Mouse (Mus musculus) hindbrain, embryonic 12.5 days (tissue): ENCODE results near the gene Abhd14b. TPM values are rescaled to one million over a fixed set of nuclear protein-coding genes. Genes with fewer than 3 reads are reported as not detected.

Experiments used
- ATAC-seq: fragments of 200-750 bp; cut with Nextera tagmentation; 2 replicates; pipeline ENCODE4 v1.8.0; 2017; ENCODE audit warnings: moderate TSS enrichment; ENCODE audit not compliant: low FRiP score
- H3K27ac ChIP-seq: fragments of 300-500 bp; sonication (generic); 2 replicates; pipeline ENCODE4 v1.5.1; 2016; ENCODE audit warnings: mild to moderate bottlenecking
- H3K27me3 ChIP-seq: fragments of 300-500 bp; sonication (generic); 2 replicates; pipeline ENCODE4 v1.6.1; 2016; ENCODE audit warnings: mild to moderate bottlenecking
- H3K36me3 ChIP-seq: fragments of 300-500 bp; sonication (generic); 2 replicates; pipeline ENCODE4 v1.6.1; 2016; ENCODE audit warnings: mild to moderate bottlenecking
- H3K4me1 ChIP-seq: fragments of 300-500 bp; sonication (generic); 2 replicates; pipeline ENCODE4 v1.6.1; 2016
- H3K4me2 ChIP-seq: fragments of 300-500 bp; sonication (generic); replicated peaks from 2 replicates; pipeline ENCODE4 v1.6.1; 2016; ENCODE audit warnings: mild to moderate bottlenecking
- H3K4me3 ChIP-seq: fragments of 300-500 bp; sonication (generic); 2 replicates; pipeline ENCODE4 v1.5.1; 2016; ENCODE audit warnings: mild to moderate bottlenecking
- H3K9ac ChIP-seq: fragments of 300-500 bp; sonication (generic); 2 replicates; pipeline ENCODE4 v1.6.1; 2016; ENCODE audit warnings: mild to moderate bottlenecking, moderate library complexity
- H3K9me3 ChIP-seq: fragments of 300-500 bp; sonication (generic); replicated peaks from 2 replicates; pipeline ENCODE4 v1.6.1; 2016; ENCODE audit warnings: mild to moderate bottlenecking
- WGBS: fragments of 180-500 bp; shearing (Covaris S2); methylation state at CpG from one replicate; pipeline ENCODE4 v1.1.7; 2016; 5-methylcytosine and 5-hydroxymethylcytosine counted together
- polyA plus RNA-seq: library from polyadenylated mRNA; unstranded; fragments of >200 nt; fragmentation: Nextera tagmentation; extraction: Ambion mirVana; gene quantifications from 2 replicates; pipeline ENCODE4 v1.2.1, GENCODE M21; 2016

Abhd14b gene
- 7.6 and 8.5 TPM in 2 replicates for polyA plus RNA-seq

DNA sequence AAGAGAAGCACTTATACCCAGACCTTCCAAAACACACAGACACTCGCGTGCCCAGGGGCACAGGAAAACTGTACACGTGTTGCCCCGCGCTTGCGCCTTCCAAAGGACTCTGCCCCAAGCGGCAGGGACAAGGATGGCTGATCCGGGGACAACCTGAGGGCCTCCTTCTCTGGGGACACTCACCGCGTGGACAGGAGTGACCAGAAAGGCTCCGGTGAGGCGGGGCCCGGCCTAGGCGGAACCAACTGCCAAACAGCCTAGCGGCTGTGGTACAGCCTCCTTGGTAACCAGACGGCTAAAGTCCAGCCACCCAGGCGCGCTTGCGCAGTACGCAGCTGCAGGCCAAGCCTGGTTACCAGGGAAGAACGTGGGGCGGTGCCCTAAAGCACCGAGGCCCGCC is at the start of gene Abhd14b, which contains the start of gene Abhd14a:
Abhd14b (plus strand) TSS at position 112 of the 400 bp plus-strand sequence.
Abhd14a (minus strand) TSS at position 331 of the 400 bp plus-strand sequence.
- Histone ChIP-seq H3K27ac (peak within 1 kb of the TSS; percentile 72), H3K4me2 (peak within 1 kb of the TSS; percentile 74), H3K36me3 (no peaks in the 10 kb centered on the region), H3K9me3 (no peaks in the 10 kb centered on the region), H3K27me3 (no peaks in the 10 kb centered on the region), H3K4me1 (peaks cover 50% of the 10 kb centered on the region), H3K4me3 (peak within 1 kb of the TSS; percentile 48), H3K9ac (peak within 1 kb of the TSS; percentile 65)
- peak; percentile 82 for ATAC-seq
- WGBS: under 1% methylated on average over 24 of the region's 24 CpGs

- H3K4me2 ChIP-seq: no peak overlapping the region
- no peak overlapping the region for H3K9ac ChIP-seq
- peaks cover 14% of the 10 kb centered on the region for H3K4me1 ChIP-seq
- 82% methylated on average over 4 of the region's 4 CpGs for WGBS
- no peaks in the 10 kb centered on the region for H3K27me3 ChIP-seq
- no peak overlapping the region for H3K27ac ChIP-seq
- no peak overlapping the region for H3K4me3 ChIP-seq
- no peaks in the 10 kb centered on the region for H3K9me3 ChIP-seq
- ATAC-seq: no peak
- no peaks in the 10 kb centered on the region for H3K36me3 ChIP-seq
These were observed 49.5 kb upstream of the Abhd14b start for GRCm38 (mm10) chr9:106397733-106398132.

DNA sequence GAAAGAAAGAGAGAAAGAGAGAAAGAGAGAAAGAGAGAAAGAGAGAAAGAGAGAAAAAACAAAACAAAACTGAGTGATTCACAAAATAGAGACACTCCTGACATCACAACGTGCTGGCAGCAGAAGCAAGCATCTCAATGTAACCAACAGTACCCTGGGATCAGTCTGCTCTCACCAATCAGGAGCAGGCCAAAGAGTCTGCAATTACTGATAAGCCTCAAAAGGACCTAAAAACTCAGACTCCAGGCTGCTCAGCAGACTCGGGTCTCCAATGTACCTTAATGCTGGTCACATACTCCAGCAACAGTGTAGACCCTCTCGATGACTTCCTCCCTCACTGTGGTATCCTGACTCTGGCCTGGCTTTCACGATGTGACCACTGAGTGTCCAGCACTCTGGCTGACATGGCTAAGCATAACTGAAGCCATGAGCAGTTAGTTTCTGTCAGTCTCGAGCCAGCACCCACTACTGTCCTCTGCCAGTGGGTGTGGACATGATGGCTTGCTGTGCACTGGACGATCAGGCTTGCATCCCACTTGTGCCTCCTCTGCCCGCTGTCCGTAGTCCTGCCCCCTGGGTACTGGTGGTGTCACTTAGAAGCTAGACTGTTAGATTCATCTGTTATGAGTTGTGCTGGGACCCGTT is 48.5 kb upstream of the Abhd14b start:
- no peak for ATAC-seq
- Histone ChIP-seq H3K36me3 (no peaks in the 10 kb centered on the region), H3K27me3 (no peaks in the 10 kb centered on the region), H3K9ac (no peak overlapping the region), H3K9me3 (no peaks in the 10 kb centered on the region), H3K4me1 (peaks cover 14% of the 10 kb centered on the region), H3K4me3 (no peak overlapping the region), H3K27ac (no peak overlapping the region), H3K4me2 (no peak overlapping the region)
- 81% methylated on average over 9 of the region's 9 CpGs for WGBS

DNA sequence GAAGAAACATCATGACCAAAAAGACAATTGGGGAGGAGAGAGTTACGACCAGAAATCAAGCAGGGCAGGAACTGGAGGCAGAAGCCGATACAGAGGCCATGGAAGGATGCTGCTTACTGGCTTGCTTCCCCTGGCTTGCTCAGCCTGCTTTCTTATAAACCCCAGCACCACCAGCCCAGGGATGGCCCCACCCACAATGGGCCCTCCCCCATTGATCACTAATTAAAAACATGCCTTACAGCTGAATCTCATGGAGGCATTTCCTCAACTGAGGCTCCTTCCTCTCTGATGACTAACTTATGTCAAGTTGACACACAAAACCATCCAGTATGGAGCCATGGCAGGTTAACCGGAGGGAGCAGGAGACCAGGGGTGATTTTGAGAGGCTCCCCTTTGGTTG is 47.5 kb upstream of the Abhd14b start:
- no peak overlapping the region for H3K4me2 ChIP-seq
- H3K9me3 ChIP-seq: no peaks in the 10 kb centered on the region
- H3K4me1 ChIP-seq: peaks cover 8% of the 10 kb centered on the region
- no peak overlapping the region for H3K4me3 ChIP-seq
- no peak overlapping the region for H3K9ac ChIP-seq
- no peaks in the 10 kb centered on the region for H3K36me3 ChIP-seq
- 78% methylated on average over 3 of the region's 3 CpGs for WGBS
- no peaks in the 10 kb centered on the region for H3K27me3 ChIP-seq
- ATAC-seq: no peak
- no peak overlapping the region for H3K27ac ChIP-seq

GRCm38 (mm10) chr9:106402149-106402548 is 45.1 kb upstream of the Abhd14b start:
- H3K27me3 ChIP-seq: no peaks in the 10 kb centered on the region
- no peak overlapping the region for H3K9ac ChIP-seq
- peaks cover 5% of the 10 kb centered on the region; the same call in 1 of the 2 replicates for H3K4me1 ChIP-seq
- no peaks in the 10 kb centered on the region for H3K36me3 ChIP-seq
- H3K9me3 ChIP-seq: no peaks in the 10 kb centered on the region
- WGBS: 83% methylated on average over 5 of the region's 5 CpGs
- no peak overlapping the region for H3K27ac ChIP-seq
- ATAC-seq: no peak
- no peak overlapping the region for H3K4me3 ChIP-seq
- H3K4me2 ChIP-seq: no peak overlapping the region

- Histone ChIP-seq H3K9ac (no peak overlapping the region), H3K27ac (no peak overlapping the region), H3K4me3 (no peak overlapping the region), H3K9me3 (no peaks in the 10 kb centered on the region), H3K4me2 (no peak overlapping the region), H3K4me1 (peaks cover 5% of the 10 kb centered on the region; the same call in 1 of the 2 replicates), H3K27me3 (no peaks in the 10 kb centered on the region), H3K36me3 (no peaks in the 10 kb centered on the region)
- ATAC-seq: no peak
- 84% methylated on average over 16 of the region's 16 CpGs for WGBS
These were observed 44.5 kb upstream of the Abhd14b start for GRCm38 (mm10) chr9:106402607-106403375.

- Histone ChIP-seq H3K36me3 (no peaks in the 10 kb centered on the region), H3K9ac (no peak overlapping the region), H3K27ac (no peak overlapping the region), H3K4me2 (no peak overlapping the region), H3K9me3 (no peaks in the 10 kb centered on the region), H3K27me3 (no peaks in the 10 kb centered on the region), H3K4me1 (peaks cover 7% of the 10 kb centered on the region; the same call in 1 of the 2 replicates), H3K4me3 (no peak overlapping the region)
- WGBS: 36% methylated on average over 6 of the region's 6 CpGs
- no peak for ATAC-seq
These were observed 42.0 kb upstream of the Abhd14b start for GRCm38 (mm10) chr9:106405275-106405674.

DNA sequence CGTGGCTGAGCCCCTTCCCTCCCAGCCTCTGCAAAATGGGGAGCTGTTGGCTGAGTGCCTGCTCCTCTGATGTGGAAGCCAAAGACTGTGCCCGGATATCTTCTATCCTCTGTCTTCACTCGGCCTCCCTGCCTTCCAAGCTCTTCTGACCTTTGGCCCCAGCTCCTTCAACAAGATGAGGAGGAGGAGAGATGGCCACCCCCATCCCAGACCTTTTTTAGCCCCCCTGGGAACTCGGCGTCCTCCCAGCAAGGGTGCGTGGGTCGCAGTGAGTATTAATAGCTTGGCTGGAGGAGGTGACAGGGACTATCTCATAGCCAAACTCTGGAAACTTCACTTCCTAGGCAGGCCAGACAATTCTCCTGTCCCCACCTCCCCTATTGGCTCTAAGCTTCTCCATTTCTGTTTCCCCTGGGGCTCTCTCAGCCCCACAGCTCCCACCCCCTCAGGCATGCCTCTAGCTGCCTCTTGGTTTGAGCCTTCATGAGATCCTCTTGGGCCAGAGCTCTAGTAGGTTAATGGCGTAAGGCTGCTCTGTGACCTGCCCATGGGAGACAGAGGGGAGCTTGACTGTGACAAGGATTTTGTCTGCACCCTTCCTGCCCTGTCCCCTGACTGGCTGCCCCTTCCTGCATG is 40.7 kb upstream of the Abhd14b start:
- Histone ChIP-seq H3K9me3 (no peaks in the 10 kb centered on the region), H3K4me3 (no peak overlapping the region), H3K27me3 (no peaks in the 10 kb centered on the region), H3K9ac (no peak overlapping the region), H3K4me2 (no peak overlapping the region), H3K27ac (no peak overlapping the region), H3K4me1 (peaks cover 9% of the 10 kb centered on the region; the same call in 1 of the 2 replicates), H3K36me3 (no peaks in the 10 kb centered on the region)
- 51% methylated on average over 8 of the region's 8 CpGs for WGBS
- no peak for ATAC-seq

DNA sequence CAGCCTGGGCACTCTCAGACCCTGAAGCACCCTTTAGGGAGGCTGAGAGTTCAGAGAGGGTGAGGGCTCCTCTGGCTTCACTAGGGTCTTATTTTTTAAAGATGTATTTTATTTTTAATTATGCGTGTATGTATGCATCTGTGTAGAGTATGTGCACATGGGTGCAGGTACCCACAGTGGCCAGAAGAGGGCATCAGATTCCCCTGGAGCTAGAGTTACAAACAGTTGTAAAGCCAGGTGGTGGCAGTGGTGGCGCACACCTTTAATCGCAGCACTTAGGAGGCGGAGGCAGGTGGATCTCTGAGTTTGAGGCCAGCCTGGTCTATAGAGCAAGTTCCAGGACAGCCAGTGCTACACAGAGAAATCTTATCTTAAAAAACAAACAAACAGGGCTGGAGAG is 38.2 kb upstream of the Abhd14b start:
- Histone ChIP-seq H3K4me1 (peaks cover 9% of the 10 kb centered on the region; the same call in 1 of the 2 replicates), H3K4me3 (no peak overlapping the region), H3K9me3 (no peaks in the 10 kb centered on the region), H3K36me3 (no peaks in the 10 kb centered on the region), H3K27ac (no peak overlapping the region), H3K27me3 (no peaks in the 10 kb centered on the region), H3K4me2 (no peak overlapping the region), H3K9ac (no peak overlapping the region)
- ATAC-seq: no peak
- WGBS: 98% methylated on average over 4 of the region's 4 CpGs

DNA sequence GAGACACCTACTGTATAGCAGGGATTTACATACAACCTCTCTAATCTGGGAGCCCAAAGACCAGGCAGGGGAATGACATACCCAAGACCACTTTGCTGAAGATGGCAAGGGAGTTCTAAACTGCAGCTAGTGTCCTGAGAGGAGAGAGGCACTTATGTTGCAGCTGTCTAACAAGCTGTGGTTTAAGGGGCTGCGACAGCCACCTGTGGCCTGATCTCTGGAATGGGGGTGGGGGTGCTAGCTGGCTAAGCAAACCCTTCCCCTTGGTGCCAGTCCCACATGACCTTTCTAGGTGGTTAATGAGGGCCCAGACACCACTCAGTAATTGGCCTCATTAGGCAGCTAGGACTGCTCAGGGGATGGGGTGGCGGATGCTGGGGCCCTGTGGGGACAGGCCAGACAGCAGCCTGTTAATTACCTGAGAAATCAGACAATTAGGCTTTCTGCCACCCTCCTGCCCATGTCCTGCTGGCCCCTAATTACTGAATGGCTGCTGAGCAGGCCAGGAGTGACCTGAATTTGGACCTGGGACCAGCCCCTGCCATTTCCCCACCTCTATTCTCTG is 37.1 kb upstream of the Abhd14b start:
- Histone ChIP-seq H3K4me1 (peaks cover 6% of the 10 kb centered on the region; the same call in 1 of the 2 replicates), H3K36me3 (no peaks in the 10 kb centered on the region), H3K27me3 (no peaks in the 10 kb centered on the region), H3K9me3 (no peaks in the 10 kb centered on the region), H3K9ac (no peak overlapping the region), H3K27ac (no peak overlapping the region), H3K4me3 (no peak overlapping the region), H3K4me2 (no peak overlapping the region)
- 68% methylated on average over 2 of the region's 2 CpGs for WGBS
- no peak for ATAC-seq

DNA sequence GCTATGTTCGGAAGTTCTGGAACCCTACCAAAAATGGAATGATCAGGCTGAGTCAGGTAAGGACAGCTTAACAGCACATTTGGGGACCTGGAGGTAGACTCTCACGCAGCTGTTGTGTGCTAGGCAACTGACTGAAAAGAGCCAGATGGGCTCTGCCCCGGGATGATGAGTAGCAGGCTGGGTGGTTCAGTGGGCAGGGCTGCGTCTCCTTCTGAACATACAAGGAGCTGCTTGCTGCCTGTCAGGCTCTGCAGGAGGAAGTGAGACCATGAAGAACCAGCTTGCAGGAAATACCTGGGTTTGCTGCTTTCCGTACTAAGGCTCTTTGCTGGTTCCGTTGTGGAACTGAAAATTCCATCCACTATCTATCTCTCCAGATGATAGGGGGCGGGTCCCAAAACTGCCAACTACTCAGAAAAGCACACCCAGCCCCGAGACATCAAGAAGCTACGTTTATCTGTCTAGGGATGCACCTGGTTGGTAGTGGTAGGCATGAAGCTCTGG is 36.1 kb upstream of the Abhd14b start:
- Histone ChIP-seq H3K27me3 (no peaks in the 10 kb centered on the region), H3K9me3 (no peaks in the 10 kb centered on the region), H3K36me3 (no peaks in the 10 kb centered on the region), H3K4me1 (0 out of 2 replicates have a peak, but pooled peaks cover 4% of the 10 kb centered on the region), H3K27ac (no peak overlapping the region), H3K4me2 (no peak overlapping the region), H3K9ac (no peak overlapping the region), H3K4me3 (no peak overlapping the region)
- WGBS: 80% methylated on average over 9 of the region's 9 CpGs
- no peak for ATAC-seq

GRCm38 (mm10) chr9:106411729-106412128 is 35.5 kb upstream of the Abhd14b start:
- Histone ChIP-seq H3K27me3 (no peaks in the 10 kb centered on the region), H3K4me2 (no peak overlapping the region), H3K9me3 (no peaks in the 10 kb centered on the region), H3K9ac (no peak overlapping the region), H3K4me1 (0 out of 2 replicates have a peak, but pooled peaks cover 4% of the 10 kb centered on the region), H3K4me3 (no peak overlapping the region), H3K27ac (no peak overlapping the region), H3K36me3 (no peaks in the 10 kb centered on the region)
- WGBS: 86% methylated on average over 6 of the region's 6 CpGs
- no peak for ATAC-seq
